Mouse (Mus musculus): ENCODE data around the gene Ldb1.

- TF ChIP-seq EP300 (optimal IDR thresholded peaks at IDR 0.05) = no peak
- TF ChIP-seq CTCF (IDR thresholded peaks at IDR 0.05; ENCODE audit: low read depth) = no peak
These were observed 46.3 kb downstream of the Ldb1 start for GRCm38 (mm10) chr19:45998694-45999217.
